Mouse (Mus musculus) left cerebral cortex, postnatal 4 days (tissue): Measurements from ENCODE around the gene Hspd1. TPM values are rescaled to one million over a fixed set of nuclear protein-coding genes. Genes with fewer than 3 reads are reported as not detected.
"Not testable (repeated sequence)": the region's sequence is repeated elsewhere in the genome, so short reads cannot be mapped to it uniquely, and the experiment has no call there.

ENCODE experiments used
- DNase-seq: peaks from one replicate; pipeline ENCODE4 v3.0.0-alpha.2; 2022
- intact Hi-C: fragments of 180-260 bp; cut with DNase I; formaldehyde crosslinking; loops from one replicate; pipeline ENCODE4 v1.15.1; 2025
- total RNA-seq, 2 experiments: library from RNA; stranded (reverse); gene quantifications; 2 replicates each; pipeline ENCODE4 v1.2.3; 2021

The Hspd1 gene
- total RNA-seq: 100 to 1,000 TPM; 187 to 191 TPM

DNA sequence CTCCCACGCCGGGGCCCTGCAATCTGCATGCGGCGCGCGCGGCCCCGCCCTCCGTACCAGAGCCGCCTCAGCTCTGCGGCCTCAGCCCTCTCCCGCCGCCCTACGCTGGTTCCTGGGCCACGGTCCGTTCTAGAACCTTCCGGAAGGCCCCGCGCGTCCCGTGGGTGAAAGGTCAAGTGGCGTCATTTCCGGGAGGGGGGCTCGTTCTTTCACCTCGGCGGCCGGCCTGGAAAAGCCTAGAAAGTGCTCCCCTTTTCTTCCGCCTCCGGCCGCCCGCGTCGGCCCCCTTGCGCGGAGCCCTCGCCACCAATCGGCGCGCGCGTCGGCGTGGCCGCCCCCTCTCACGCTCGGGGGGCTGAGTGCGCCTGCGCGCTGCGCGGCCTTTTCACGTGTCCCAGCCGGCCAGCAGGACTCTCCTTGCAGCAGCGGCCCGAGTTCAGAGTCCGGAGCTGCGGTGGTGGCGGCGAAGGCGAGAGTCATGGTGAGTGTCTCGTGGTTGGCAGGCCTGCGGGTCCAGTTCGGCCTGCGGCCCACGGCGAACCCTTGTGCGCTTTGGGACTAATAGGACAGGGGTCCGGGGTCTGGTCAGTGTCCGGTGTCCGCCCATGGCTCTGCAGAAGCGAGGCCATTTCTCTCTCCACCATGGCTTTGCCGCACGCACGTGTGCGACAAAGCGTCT, at the start of gene Hspd1, which contains the start of gene Hspe1:
Hspd1 (minus strand) TSS at position 312 of the 679 bp plus-strand sequence.
Hspe1 (plus strand) TSS at position 201 of the 679 bp plus-strand sequence.
- DNase-seq: peak; percentile 99
- intact Hi-C loops: loop anchor here (10.0 kb wide), 1 partner anchor 73 kb away; no protein-coding TSS in a partner anchor

DNA sequence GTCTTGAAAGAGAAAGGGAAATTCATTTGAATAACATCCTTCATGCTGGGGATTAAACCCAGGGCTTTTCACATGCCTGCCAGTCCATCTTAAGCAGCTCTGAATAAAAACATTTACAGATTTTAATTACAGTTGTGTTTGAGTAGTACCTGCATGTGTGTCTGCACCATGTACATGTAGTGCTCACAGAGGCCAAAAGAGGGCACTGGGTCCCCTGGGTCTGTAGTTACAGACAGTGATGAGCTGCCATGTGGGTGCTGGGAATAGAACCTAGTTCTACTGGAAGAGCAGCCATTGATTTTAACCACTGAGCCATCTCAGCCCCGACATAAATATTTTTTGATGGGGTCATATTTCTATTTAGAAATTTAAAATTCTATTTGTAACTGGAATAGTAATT, 47.8 kb upstream of the Hspd1 start:
- intact Hi-C loops: no loop called here
- no peak for DNase-seq

DNA sequence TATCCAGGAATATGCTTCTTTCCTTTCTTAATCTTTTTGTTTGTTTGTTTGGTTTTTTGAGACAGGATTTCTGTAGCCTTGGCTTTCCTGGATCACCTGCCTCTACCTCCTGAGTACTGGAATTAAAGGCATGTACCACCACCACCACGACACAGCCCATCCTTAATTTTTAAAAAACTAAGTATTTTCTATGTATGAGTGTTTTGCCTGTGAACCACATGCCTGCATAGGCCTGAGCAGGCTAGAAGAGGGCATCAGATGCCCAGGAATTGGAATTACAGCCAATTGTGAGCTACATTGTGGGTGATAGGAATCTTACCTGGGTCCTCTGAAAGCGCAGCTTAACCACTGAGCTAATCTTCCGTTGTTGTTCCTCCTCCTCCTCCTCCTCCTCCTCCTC, 46.3 kb upstream of the Hspd1 start:
- no peak for DNase-seq
- intact Hi-C loops: no loop called here

DNA sequence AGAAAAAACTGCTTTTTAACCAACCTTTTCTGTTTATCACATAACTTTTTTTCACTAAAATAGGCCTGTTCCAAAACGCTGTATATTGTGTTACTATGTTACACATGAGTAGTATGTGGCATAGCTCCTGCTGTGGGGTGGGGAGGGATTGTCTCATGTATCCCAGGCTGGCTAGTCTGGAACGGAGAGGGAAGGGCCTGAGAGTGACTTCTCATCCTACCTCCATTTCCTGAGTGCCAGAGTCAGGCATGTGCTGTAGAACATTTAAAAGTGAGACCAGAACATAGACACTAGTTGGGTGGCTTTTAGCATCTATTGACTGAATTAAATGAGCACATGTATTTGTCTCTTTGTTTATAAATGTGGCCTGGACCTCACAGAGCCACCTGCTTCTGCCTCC, 45.1 kb upstream of the Hspd1 start:
- intact Hi-C loops: no loop called here
- no peak for DNase-seq

GRCm38 (mm10) chr1:55132308-55132707, 44.3 kb upstream of the Hspd1 start:
- no peak for DNase-seq
- intact Hi-C loops: no loop called here

- DNase-seq: no peak
- intact Hi-C loops: no loop called here
Measured at GRCm38 (mm10) chr1:55131424-55132014, 43.5 kb upstream of the Hspd1 start.

GRCm38 (mm10) chr1:55130943-55131401, 42.9 kb upstream of the Hspd1 start, which contains the start of gene Mob4:
Mob4 (plus strand) TSS chr1:55131231.
- peak; percentile 96 for DNase-seq
- intact Hi-C loops: no loop called here

DNA sequence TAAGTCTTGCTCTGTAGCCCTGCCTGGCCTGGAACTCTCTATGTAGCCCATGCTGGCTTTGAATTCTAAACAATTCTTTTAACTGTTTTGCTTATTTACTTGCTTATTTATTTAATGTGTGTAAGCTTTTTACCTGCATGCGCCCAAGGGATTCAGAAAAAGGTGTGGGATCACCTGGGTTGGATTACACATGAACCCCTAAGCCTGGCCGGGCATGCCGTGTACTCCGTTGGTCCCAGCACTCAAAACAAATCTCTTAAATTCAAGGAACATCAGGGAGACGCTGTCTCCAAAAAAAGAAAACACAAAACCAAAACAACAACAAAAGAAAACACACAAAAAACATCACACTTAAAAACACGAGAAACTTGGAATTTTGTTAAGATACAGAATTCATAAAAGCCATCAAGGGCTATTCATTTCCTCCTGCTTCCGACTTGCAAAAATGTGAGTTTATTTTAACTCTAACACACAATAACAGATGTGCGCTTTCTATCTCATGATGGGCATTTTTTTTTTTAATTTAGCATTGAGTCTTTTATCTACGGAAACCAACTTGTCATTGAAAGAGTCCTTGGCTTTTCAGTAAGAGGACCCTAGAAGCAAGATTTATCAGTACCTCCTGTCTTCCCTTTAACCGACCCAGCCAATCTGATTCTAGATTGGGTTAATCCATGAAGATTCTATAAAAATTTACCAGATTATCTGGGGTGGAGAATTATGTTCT, 42.3 kb upstream of the Hspd1 start:
- intact Hi-C loops: no loop called here
- no peak for DNase-seq

DNA sequence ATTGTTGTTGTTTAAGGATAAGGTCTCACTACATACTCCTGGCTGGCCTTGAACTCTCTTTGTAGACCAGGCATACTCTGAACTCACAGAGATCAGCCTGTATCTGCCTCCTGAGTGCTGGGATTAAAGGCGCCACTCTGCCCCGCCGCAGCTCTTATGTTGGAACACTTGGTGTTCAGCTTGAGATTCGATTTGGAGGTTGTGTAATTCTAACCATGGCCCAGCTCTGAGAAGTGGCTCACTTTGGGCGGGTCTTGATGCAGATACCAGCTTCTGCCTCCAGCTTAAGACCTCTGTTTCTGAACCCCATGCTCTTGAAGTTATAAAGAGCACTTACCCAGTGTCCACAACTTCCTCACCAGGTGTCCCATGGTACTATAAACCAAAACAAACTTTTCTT, 41.7 kb upstream of the Hspd1 start:
- intact Hi-C loops: no loop called here
- DNase-seq: no peak

DNA sequence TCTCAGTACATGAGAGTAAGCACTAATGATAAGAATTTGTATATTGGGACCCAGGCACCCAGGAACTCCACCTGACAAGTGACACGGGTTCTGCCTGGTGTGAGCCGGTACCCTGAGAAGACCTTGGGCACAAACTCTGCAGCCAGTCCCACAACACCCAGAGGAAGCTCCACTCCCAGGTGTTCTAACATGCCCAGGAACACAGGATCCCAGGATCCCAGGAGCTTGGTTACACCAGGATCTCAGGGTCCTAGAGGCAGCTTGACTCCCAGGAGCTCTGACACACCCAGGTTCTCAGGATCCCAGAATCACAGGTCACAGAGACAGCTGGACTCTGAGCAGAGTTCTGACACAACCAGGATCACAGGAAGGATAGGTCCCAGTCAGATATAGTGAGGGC, 36.1 kb upstream of the Hspd1 start:
- intact Hi-C loops, DNase-seq: not testable (repeated sequence)

DNA sequence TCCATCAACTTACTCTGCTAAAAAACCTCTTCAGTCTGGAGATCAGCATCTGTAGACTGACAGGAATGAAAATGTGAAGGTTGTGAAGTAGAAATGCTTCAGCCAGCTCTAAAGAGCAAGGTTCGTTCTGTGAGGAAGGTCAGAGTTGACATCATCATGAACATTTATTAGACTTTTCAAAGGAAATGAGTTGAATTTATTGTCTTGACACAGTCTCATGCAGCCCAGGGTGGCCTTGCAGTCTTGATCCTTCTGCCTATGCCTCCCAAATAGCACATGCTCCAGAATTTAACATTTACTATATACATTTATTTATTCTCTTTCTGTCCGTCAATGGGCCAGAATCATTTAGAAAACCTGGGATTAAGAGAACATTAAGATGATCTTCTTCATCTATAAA, 35.5 kb upstream of the Hspd1 start:
- no peak for DNase-seq
- intact Hi-C loops: no loop called here

DNA sequence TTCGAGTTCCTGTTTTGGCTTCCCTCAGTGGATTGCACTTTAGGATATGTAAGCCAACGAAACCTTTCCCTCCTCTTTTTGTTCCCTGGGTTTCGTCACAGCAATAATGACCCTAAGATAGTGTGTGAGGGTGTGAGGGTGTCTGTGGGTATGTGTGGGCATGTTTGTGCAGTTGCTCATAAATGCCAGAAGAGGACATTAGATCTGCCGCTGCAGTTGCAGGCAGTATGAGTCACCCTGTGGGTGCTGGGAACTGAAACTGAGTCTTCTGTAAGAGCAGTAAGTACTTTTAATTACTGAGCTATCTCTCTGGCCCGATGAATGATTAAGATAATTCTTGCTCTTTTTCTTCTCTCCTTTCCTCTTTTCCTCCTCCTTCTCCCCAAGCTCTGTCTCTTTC, 35.0 kb upstream of the Hspd1 start:
- DNase-seq: no peak
- intact Hi-C loops: no loop called here

- no peak for DNase-seq
- intact Hi-C loops: no loop called here
Measured at GRCm38 (mm10) chr1:55109066-55109766, 21.2 kb upstream of the Hspd1 start.

DNA sequence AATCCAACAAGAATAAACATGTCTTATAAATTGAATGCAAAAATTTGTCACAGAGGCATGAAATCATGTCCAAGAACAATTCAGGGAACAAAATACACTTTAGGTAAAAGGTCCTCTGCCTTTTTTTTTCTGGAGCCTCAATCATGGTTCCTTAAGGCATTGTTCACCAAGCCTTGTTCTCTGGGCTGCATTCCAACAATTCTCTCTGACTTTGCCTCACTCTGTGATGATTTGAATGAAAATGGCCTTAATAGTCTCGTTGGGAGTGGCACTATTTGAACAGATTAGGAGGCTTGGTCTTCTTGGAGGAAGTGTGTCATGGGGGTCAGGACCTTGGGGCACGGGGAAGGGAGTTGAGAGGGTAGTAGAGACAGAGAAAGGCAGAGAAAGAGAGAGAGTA, 20.4 kb upstream of the Hspd1 start:
- intact Hi-C loops: no loop called here
- DNase-seq: no peak

DNA sequence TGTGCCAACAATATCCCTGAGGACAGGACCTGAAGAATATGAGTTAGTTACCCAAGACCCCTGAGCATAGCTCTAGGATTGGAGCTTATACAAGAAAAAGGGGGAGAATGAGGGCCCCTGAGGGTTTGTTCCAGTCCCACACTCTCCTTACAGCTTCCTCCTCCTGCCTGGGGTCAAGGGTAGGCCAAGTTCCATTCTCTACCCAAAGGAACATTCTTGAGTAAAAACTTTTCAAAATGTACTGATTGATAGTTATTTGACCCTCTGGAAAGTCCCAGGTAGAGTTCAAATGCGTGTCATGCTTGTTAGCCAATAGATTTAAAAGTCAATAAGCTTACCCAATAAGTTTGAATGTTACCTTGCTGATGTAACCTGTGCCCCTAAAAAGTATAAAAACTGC, 19.6 kb upstream of the Hspd1 start:
- intact Hi-C loops: no loop called here
- DNase-seq: no peak

- no peak for DNase-seq
Measured at GRCm38 (mm10) chr1:55106919-55107585, 19.0 kb upstream of the Hspd1 start.

DNA sequence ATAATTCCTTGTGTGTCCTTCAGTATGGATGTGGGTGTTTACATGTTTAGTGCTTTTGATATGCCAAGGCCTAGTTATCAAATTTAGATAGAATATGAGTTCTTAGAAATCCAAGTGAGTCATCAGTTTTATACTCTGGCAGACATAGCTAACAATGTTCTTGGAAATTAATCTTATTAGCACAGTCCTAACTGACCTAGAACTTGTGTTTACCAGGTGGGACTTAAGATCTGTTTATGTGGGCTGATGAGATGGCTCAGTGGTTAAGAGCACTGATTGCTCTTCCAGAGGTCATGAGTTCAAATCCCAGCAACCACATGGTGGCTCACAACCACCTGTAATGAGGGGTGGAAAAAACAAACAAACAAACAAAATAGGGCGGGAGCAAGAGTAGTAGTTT, 4.4 kb upstream of the Hspd1 start:
- no peak for DNase-seq
- intact Hi-C loops: no loop called here

More at GRCm38 (mm10) chr1:55106919-55107585, 19.0 kb upstream of the Hspd1 start:
- intact Hi-C loops: no loop called here

- intact Hi-C loops: no loop called here
- no peak for DNase-seq
Measured at GRCm38 (mm10) chr1:55092056-55092455, 4.0 kb upstream of the Hspd1 start.

GRCm38 (mm10) chr1:55089498-55090064, 1.5 kb upstream of the Hspd1 start:
- intact Hi-C loops: loop anchor here (10.0 kb wide), 1 partner anchor 75 kb away; no protein-coding TSS in a partner anchor
- no peak for DNase-seq
